Mouse (Mus musculus): ENCODE measurements around the gene Rps6kb1. TPM values are rescaled to one million over a fixed set of nuclear protein-coding genes. Genes with fewer than 3 reads are reported as not detected.

Rps6kb1 gene
- total and polyA plus RNA-seq, 3 experiments: 39.3 to 73.6 (median 49.4) TPM

DNA sequence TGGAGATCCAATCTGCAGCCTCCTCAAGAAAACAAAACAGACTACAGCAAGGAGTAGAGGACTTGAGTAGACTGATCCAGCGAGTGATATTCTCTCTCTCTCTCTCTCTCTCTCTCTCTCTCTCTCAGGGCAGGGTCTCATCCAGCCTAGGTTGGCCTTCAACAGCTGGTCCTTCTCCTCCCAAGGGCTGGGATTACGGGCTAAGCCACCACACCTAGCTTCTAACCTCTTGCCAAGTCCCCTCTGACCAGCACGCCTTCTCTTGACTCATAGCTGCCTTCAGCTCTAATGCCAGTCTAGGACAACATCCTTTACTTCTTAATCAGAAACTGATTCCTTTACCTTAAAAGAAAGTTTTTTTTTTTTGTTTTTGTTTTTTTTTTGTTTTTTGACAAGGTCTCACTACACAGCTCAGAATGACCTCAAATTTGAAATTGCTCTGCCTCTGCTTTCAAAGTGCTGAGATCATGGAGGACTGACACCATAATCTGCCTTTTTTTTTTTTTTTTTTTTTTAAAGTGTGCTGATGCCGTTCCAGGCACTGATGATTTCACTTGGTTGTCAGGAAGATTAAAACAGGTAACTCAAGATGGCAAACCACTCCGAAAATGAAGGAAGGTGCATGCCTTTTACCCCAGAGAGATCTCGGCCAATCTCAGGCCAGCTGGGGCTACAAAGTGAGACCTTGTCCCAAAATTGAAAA lies 33.7 kb upstream of the Rps6kb1 start:
- no peaks in the 10 kb centered on the region for H3K9me3 ChIP-seq (replicated peaks; ENCODE audit: insufficient read depth, low read length)
- H3K27me3 ChIP-seq (ENCODE audit: control insufficient read depth in 1 of 2, insufficient read depth in 2 of 2, low read length in 2 of 2): no peaks in the 10 kb centered on the region
- TF ChIP-seq ZNF384 (IDR thresholded peaks at IDR 0.05; ENCODE audit: low read depth, low read length) (peak; percentile 79), E2F4 (IDR thresholded peaks at IDR 0.05; ENCODE audit: borderline replicate concordance, low read depth, low read length) (no peak)
- H3K36me3 ChIP-seq (ENCODE audit: control insufficient read depth in 1 of 2, insufficient read depth in 2 of 2, low read length in 2 of 2): peaks cover 0 to 27% of the 10 kb centered on the region in 2 experiments; a peak in 2 of 4 replicates
- no peak overlapping the region for H3K4me3 ChIP-seq (ENCODE audit: control insufficient read depth in 1 of 2, insufficient read depth in 1 of 2, low read depth in 2 of 2, low read length in 2 of 2)
- peaks cover 8% of the 10 kb centered on the region for H3K79me2 ChIP-seq (ENCODE audit: control insufficient read depth, insufficient read depth, low read length, poor library complexity)
- peaks cover 9 to 34% of the 10 kb centered on the region in 2 experiments for H3K4me1 ChIP-seq (ENCODE audit: control insufficient read depth in 1 of 2, insufficient read depth in 2 of 2, low read length in 2 of 2)
- H3K9ac ChIP-seq (ENCODE audit: control insufficient read depth, low read depth, low read length, poor library complexity, severe bottlenecking): no peak overlapping the region
- no peak overlapping the region for H3K27ac ChIP-seq (ENCODE audit: control insufficient read depth, low read depth, low read length)
- DNase-seq (ENCODE audit: low read depth, low spot score): no peak

- no peaks in the 10 kb centered on the region for H3K27me3 ChIP-seq (ENCODE audit: control insufficient read depth in 1 of 2, insufficient read depth in 2 of 2, low read length in 2 of 2)
- peaks cover 0 to 18% of the 10 kb centered on the region in 2 experiments; a peak in 2 of 4 replicates for H3K36me3 ChIP-seq (ENCODE audit: control insufficient read depth in 1 of 2, insufficient read depth in 2 of 2, low read length in 2 of 2)
- TF ChIP-seq ELF1 (IDR thresholded peaks at IDR 0.05; ENCODE audit: low read depth, low read length) (peak; percentile 75), HCFC1 (IDR thresholded peaks at IDR 0.05; ENCODE audit: low read depth, low read length) (0 out of 2 replicates have a peak, but pooled peaks have one; percentile 14), GABPA (IDR thresholded peaks at IDR 0.05; ENCODE audit: low read depth, low read length) (no peak), POLR2A (IDR thresholded peaks at IDR 0.05; ENCODE audit: control insufficient read depth in 1 of 2, insufficient read depth in 1 of 2, low read depth in 1 of 2, low read length in 2 of 2, poor library complexity in 1 of 2) (peak in 1 of 2 experiments; percentile 43; a peak in 1 of 4 replicates), SMC3 (IDR thresholded peaks at IDR 0.05; ENCODE audit: low read depth, low read length) (peak; percentile 25; the same call in 1 of the 2 replicates)
- 0 out of 2 replicates have a peak overlapping the region, but pooled peaks have one; percentile 19 for H3K27ac ChIP-seq (ENCODE audit: control insufficient read depth, low read depth, low read length)
- H3K79me2 ChIP-seq (ENCODE audit: control insufficient read depth, insufficient read depth, low read length, poor library complexity): no peaks in the 10 kb centered on the region; the same call in 1 of the 2 replicates
- peaks cover 5 to 27% of the 10 kb centered on the region in 2 experiments for H3K4me1 ChIP-seq (ENCODE audit: control insufficient read depth in 1 of 2, insufficient read depth in 2 of 2, low read length in 2 of 2)
- DNase-seq (ENCODE audit: low read depth, low spot score): peak; percentile 68
- peak overlapping the region; percentile 32 for H3K9ac ChIP-seq (ENCODE audit: control insufficient read depth, low read depth, low read length, poor library complexity, severe bottlenecking)
- no peaks in the 10 kb centered on the region for H3K9me3 ChIP-seq (replicated peaks; ENCODE audit: insufficient read depth, low read length)
- H3K4me3 ChIP-seq (ENCODE audit: control insufficient read depth in 1 of 2, insufficient read depth in 1 of 2, low read depth in 2 of 2, low read length in 2 of 2): no peak overlapping the region
These were observed 32.6 kb upstream of the Rps6kb1 start for GRCm38 (mm10) chr11:86577231-86577630.

DNA sequence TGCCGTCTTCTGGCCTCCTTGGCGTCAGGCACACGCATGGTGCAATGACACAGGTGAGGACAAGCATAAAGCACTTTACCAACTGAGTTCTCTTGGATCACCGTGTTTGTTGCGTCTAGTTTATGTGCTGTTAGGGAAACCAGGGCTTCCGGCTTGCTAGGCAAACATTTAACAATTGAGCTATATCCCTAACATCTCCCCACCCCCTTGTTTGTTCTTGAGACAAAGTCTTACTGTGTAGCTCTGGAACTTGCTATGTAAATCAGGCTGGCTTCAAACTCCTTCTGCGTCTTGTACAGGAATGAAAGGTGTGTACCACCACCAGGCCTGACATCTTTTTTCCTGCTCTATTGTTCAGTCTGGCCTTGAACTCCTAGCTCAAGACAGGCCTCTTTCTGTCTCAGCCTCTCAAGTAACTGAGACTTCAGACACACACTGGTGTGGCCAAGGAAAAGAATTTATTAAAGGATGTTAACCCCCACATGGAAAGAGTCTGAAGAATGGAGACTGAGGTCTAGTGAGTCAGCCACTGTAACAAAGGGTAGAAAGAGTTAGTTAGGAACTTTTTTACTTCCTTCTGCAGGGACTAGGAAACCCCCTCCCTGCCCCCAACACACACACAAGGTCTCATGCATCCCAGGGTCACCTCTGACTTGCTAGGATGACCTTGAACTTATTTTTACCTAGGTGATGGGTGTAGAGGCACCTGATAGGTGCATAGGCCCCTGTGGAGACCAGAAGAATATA lies 31.2 kb upstream of the Rps6kb1 start:
- H3K4me1 ChIP-seq (ENCODE audit: control insufficient read depth in 1 of 2, insufficient read depth in 2 of 2, low read length in 2 of 2): peaks cover 4 to 25% of the 10 kb centered on the region in 2 experiments
- H3K27ac ChIP-seq (ENCODE audit: control insufficient read depth, low read depth, low read length): no peak overlapping the region
- TF ChIP-seq TCF12 (IDR thresholded peaks at IDR 0.05; ENCODE audit: low read depth, low read length) (no peak), POLR2AphosphoS2 (IDR thresholded peaks at IDR 0.05; ENCODE audit: low read length) (no peak), ZMIZ1 (IDR thresholded peaks at IDR 0.05; ENCODE audit: low read depth, low read length) (no peak), TAL1 (IDR thresholded peaks at IDR 0.05; ENCODE audit: low read length) (no peak), GABPA (IDR thresholded peaks at IDR 0.05; ENCODE audit: low read depth, low read length) (no peak), NRF1 (IDR thresholded peaks at IDR 0.05; ENCODE audit: insufficient read depth, low read depth, low read length, poor library complexity, severe bottlenecking) (no peak), MAFK (IDR thresholded peaks at IDR 0.05; ENCODE audit: borderline replicate concordance, low read depth, low read length) (no peak), CHD2 (IDR thresholded peaks at IDR 0.05; ENCODE audit: low read length) (no peak), UBTF (IDR thresholded peaks at IDR 0.05; ENCODE audit: borderline replicate concordance, insufficient read depth, low read depth, low read length) (no peak), POLR2AphosphoS5 (IDR thresholded peaks at IDR 0.05; ENCODE audit: borderline replicate concordance, low read depth, low read length) (no peak), MYB (IDR thresholded peaks at IDR 0.05; ENCODE audit: low read depth, low read length) (no peak), GATA1 (IDR thresholded peaks at IDR 0.05; ENCODE audit: low read depth, low read length) (no peak), EP300 (IDR thresholded peaks at IDR 0.05; ENCODE audit: low read depth in 1 of 2, low read length in 2 of 2) (no peak), JUND (IDR thresholded peaks at IDR 0.05; ENCODE audit: low read depth, low read length) (no peak), USF2 (IDR thresholded peaks at IDR 0.05; ENCODE audit: borderline replicate concordance in 1 of 2, insufficient read depth in 1 of 2, low read depth in 1 of 2, low read length in 2 of 2) (no peak), USF1 (IDR thresholded peaks at IDR 0.05; ENCODE audit: low read depth, low read length) (no peak)

More for the DNA sequence above, 31.2 kb upstream of the Rps6kb1 start:
- peaks cover 0 to 15% of the 10 kb centered on the region in 2 experiments; a peak in 2 of 4 replicates for H3K36me3 ChIP-seq (ENCODE audit: control insufficient read depth in 1 of 2, insufficient read depth in 2 of 2, low read length in 2 of 2)
- no peaks in the 10 kb centered on the region for H3K27me3 ChIP-seq (ENCODE audit: control insufficient read depth in 1 of 2, insufficient read depth in 2 of 2, low read length in 2 of 2)
- no peak overlapping the region for H3K4me3 ChIP-seq (ENCODE audit: control insufficient read depth in 1 of 2, insufficient read depth in 1 of 2, low read depth in 2 of 2, low read length in 2 of 2)
- H3K79me2 ChIP-seq (ENCODE audit: control insufficient read depth, insufficient read depth, low read length, poor library complexity): no peaks in the 10 kb centered on the region
- no peak overlapping the region for H3K9ac ChIP-seq (ENCODE audit: control insufficient read depth, low read depth, low read length, poor library complexity, severe bottlenecking)
- no peak for DNase-seq (ENCODE audit: low read depth, low spot score)
- H3K9me3 ChIP-seq (replicated peaks; ENCODE audit: insufficient read depth, low read length): no peaks in the 10 kb centered on the region
